Mouse (Mus musculus): ENCODE data around the gene Zbtb38.

GRCm38 (mm10) chr9:96728338-96729162 lies 24.1 kb downstream of the Zbtb38 start:
- TF ChIP-seq POLR2A (IDR thresholded peaks at IDR 0.05; ENCODE audit: extremely low read depth, insufficient read depth, low read length) (no peak), CTCF (IDR thresholded peaks at IDR 0.05; ENCODE audit: low read depth, low read length) (no peak)

Measured in liver, adult 2 months (tissue).